Mouse (Mus musculus): ENCODE data around the gene 4933412E24Rik. TPM values are rescaled to one million over a fixed set of nuclear protein-coding genes. Genes with fewer than 3 reads are reported as not detected.

Gene 4933412E24Rik
- not detected in 2 replicates for polyA plus RNA-seq (2012; rRNA removed)

GRCm38 (mm10) chr15:60016513-60016912 lies at the start of gene 4933412E24Rik:
TSS of gene 4933412E24Rik (minus strand) at chr15:60016613.

All from liver, embryonic 14 days (tissue).